Mouse (Mus musculus) urinary bladder, postnatal 25 days (tissue): ENCODE data around the gene Ccnl2.
A peak's percentile ranks its signal among the peaks of the same experiment; 100 is the strongest.

ENCODE experiments used
- DNase-seq: peaks from one replicate; pipeline ENCODE4 v3.0.0; 2022; ENCODE audit warnings: low spot score

Ccnl2 gene

DNA sequence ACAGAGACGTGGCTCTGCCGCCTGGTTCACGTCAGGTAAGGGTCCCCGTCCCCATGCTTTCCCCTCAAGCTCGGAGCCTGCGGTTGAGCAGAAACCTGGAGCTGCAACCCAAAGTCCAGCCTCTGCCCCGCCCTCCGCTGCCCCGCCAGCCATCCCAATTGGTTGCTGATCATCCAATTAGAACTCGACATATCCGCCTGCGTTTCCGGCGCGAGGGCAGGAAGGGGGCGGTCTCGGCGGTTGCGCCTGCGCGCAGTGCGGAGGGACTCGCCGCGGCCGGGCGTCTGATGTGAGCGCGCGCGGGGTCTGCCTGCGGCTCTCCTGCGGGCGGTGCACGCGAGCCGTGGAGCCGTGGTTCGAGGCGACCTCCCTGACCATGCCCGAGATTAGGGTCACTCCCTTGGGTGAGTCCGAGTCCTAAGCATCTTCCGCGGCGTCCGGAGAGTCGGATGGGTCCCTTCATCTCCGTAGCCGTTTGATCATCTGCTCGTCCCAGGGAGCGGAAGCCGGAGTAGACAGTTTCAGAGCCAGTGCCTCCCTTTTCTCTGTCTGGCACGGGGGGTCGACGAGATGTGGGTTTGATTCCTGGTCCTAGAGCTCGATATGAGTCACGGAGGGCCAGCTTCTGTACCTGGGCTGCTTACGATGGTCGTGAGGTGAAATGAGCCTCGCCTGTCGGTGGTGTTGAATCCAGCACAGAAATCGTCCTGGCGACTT, 57.2 kb downstream of the Ccnl2 start, which contains the start of the genes Cptp and Ints11:
TSS of gene Cptp (minus strand) at position 124 of the 717 bp plus-strand sequence.
TSS of gene Ints11 (plus strand) at position 230 of the 717 bp plus-strand sequence.
- DNase-seq: peak; percentile 93

DNA sequence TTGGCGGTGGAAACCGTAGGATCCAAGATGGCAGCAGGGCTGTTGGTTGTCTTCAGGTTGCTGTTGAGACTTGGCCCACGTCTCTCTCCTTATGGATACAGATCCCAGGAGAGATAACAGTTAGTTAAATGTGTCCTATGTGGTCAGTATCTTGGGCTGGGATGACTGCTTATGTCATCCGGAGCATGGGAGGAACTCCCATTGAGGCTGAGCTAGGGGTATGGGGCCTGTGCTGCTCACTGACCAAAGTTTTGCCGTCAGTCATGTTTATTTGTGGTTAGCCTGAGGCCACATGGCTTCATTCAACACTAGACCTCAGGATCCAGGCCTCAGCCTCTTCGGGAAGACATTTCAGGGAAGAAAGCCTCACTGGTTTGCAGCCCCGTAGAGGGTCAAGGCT, 59.1 kb downstream of the Ccnl2 start:
- DNase-seq: no peak
